Mouse (Mus musculus): ENCODE measurements around the gene 1300017J02Rik. TPM values are rescaled to one million over a fixed set of nuclear protein-coding genes. Genes with fewer than 3 reads are reported as not detected.

Gene 1300017J02Rik
- total RNA-seq, 2 experiments from 2014 or later = 1.2 TPM; not detected in 1

- H3K27ac ChIP-seq = no peak overlapping the region
- H3K4me3 ChIP-seq = no peak overlapping the region
- TF ChIP-seq CTCF (conservative IDR thresholded peaks at IDR 0.05) = no peak
- DNase-seq (ENCODE audit: low spot score in 2 of 2) = no peak
Observed at GRCm38 (mm10) chr9:103301086-103301485, 3.8 kb downstream of the 1300017J02Rik start.

DNA sequence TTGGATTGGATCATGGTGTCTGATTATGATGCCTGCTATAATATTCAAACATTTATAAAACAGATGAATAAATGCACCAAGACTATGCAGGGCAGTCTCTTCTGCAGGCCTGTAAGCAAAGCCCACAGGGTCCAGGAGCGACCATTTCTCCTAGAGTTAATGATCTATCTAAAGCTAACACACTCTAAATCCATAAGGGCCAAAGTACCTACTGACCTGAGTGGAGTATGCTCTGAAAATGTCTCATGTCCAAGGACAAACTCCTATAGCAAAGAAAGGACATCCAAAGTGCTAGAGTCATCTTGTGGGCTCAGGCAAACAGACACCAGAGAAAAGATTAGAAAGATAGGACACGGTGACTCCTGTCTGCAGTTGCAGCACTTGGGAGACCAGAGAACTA, 10.4 kb downstream of the 1300017J02Rik start:
- no peak for TF ChIP-seq CTCF (conservative IDR thresholded peaks at IDR 0.05)
- DNase-seq (ENCODE audit: low spot score in 2 of 2) = no peak
- Histone ChIP-seq H3K4me3 (no peak overlapping the region), H3K27ac (no peak overlapping the region)

DNA sequence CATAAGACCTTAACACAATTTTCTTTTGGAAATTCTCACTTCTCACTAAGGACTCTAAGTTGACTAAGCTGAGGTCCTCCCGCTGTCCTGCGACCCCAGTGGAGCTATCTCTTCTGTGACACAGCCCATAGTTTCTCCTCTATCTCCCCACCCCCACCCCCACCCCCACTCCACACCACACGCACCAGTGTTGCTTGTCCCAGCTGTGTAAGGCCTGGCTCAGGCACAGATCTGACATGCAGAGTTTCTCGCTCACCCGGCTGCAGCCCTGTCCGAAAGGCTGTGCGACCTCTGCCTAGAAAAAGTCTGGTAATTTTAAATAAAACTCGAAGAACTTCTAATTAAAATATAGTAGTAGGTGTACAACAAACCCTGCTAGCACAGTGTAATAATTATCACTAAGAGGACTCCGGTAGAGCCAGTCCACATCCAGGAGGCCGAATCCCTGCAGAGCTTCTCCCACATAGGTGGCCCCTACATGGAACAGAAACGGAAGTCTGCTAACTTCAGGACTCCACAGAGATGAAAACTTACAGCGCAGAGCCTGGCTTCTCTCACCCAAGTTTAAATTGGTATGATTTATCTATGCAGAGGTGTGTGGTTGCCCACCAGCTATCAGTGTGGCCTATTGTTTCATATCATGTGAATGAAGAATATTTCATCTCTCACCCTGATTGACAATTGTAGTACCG, 16.2 kb downstream of the 1300017J02Rik start:
- no peak overlapping the region for H3K4me3 ChIP-seq
- H3K27ac ChIP-seq = no peak overlapping the region
- no peak for DNase-seq (ENCODE audit: low spot score in 2 of 2)
- no peak for TF ChIP-seq CTCF (conservative IDR thresholded peaks at IDR 0.05)

GRCm38 (mm10) chr9:103287840-103288488, 16.9 kb downstream of the 1300017J02Rik start:
- DNase-seq (ENCODE audit: low spot score in 2 of 2) = no peak
- no peak overlapping the region for H3K27ac ChIP-seq
- H3K4me3 ChIP-seq = no peak overlapping the region
- no peak for TF ChIP-seq CTCF (conservative IDR thresholded peaks at IDR 0.05)

DNA sequence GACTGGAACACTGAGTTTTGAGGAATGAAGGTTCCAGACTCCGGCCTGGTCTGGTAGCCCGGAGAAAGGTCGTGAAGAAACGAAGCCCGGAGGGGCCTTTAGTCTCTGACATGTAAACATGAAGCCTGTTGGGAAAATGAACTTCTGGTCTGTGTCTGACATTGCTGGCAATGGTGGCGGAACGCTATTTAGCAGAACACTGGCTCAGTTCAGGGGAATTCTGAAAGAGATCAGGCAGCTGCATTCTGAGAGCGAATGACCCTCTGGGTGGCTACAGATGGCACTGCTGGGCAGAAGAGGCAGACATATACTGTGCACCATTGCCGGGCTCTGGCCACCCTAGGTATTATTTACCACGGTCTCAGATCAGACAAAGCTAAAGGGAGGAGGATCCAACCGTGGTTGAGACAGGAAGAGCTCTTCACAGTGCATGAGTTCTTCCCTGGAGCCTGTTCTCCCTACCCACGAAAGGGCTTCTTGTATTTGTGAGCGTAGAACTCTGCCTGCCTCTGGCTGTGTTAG, 17.9 kb downstream of the 1300017J02Rik start:
- no peak for TF ChIP-seq CTCF (conservative IDR thresholded peaks at IDR 0.05)
- H3K4me3 ChIP-seq = no peak overlapping the region
- DNase-seq (ENCODE audit: low spot score in 2 of 2) = no peak
- no peak overlapping the region for H3K27ac ChIP-seq

DNA sequence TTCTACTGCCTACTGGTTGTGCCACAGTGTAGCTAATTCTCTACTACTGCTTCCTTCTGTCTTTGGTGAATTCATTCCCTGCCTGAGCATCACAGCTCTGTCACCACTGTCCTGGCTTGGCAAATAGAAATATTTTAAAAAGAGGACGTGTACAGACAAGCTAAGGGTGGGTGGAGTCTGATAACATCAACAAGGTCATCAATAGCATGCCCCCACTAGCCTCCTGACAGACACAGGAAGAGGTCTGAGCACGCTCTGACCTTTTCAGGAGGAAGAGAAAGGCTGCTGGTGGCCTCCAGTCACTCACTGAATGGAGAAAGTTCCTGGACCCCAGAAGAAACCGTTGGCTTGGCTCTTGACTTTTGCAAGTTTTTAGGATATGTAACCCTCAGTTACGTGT, 18.5 kb downstream of the 1300017J02Rik start:
- H3K27ac ChIP-seq = no peak overlapping the region
- no peak for TF ChIP-seq CTCF (conservative IDR thresholded peaks at IDR 0.05)
- DNase-seq (ENCODE audit: low spot score in 2 of 2) = no peak
- no peak overlapping the region for H3K4me3 ChIP-seq

- no peak for DNase-seq (ENCODE audit: low spot score in 2 of 2)
Observed at GRCm38 (mm10) chr9:103276876-103277275, 28.0 kb downstream of the 1300017J02Rik start.

GRCm38 (mm10) chr9:103275676-103276075, 29.2 kb downstream of the 1300017J02Rik start:
- Histone ChIP-seq H3K27ac (no peak overlapping the region), H3K4me3 (no peak overlapping the region)
- no peak for TF ChIP-seq CTCF (conservative IDR thresholded peaks at IDR 0.05)
- no peak for DNase-seq (ENCODE audit: low spot score in 2 of 2)

More at GRCm38 (mm10) chr9:103276876-103277275, 28.0 kb downstream of the 1300017J02Rik start:
- TF ChIP-seq CTCF (conservative IDR thresholded peaks at IDR 0.05) = no peak
- Histone ChIP-seq H3K4me3 (no peak overlapping the region), H3K27ac (no peak overlapping the region)

GRCm38 (mm10) chr9:103274819-103275218, 30.1 kb downstream of the 1300017J02Rik start:
- DNase-seq (ENCODE audit: low spot score in 2 of 2) = no peak
- no peak overlapping the region for H3K4me3 ChIP-seq
- no peak for TF ChIP-seq CTCF (conservative IDR thresholded peaks at IDR 0.05)
- H3K27ac ChIP-seq = no peak overlapping the region

DNA sequence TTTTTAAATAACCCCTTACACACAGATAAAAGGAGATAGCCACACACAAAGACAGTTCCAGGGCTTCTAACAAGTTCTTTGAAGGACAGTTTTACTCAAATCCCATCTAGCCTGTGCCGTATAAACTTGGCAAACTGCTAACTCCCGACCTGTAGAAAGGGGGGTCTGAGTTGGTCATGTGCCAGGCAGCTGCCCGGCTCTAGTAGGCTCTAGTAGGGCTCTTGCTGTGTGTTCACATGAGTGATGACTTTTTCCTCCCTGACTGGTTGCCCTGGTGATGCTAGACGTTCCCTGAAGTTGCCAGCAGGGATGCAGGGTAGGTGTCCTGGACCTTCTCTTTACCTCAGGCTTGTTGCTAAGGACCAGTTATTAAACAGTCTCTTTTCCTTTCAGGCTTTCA, 33.8 kb downstream of the 1300017J02Rik start:
- no peak for DNase-seq (ENCODE audit: low spot score in 2 of 2)

DNA sequence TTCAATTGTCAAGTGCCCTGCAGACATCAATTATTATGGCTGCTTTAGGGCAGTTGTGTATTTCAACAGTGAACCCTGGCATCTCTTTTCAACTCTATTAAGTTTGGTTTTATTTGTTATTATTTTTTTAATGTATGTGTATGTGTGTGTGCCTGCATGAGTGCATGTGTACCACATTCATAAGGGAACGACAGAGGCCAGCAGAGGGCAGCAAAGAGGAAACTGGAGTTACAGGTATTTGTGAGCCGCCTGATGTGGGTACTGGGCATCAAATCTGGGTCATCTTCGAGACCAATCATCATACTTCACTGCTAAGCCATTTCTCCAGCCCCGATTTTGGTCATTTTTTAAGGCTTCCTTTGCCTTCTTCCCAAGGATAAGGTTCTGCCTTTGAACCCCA, 39.1 kb downstream of the 1300017J02Rik start:
- H3K4me3 ChIP-seq = no peak overlapping the region
- no peak overlapping the region for H3K27ac ChIP-seq
- peak; percentile 11; the same call in 1 of the 2 replicates for TF ChIP-seq CTCF (conservative IDR thresholded peaks at IDR 0.05)
- DNase-seq (ENCODE audit: low spot score in 2 of 2) = no peak

More for the DNA sequence above, 33.8 kb downstream of the 1300017J02Rik start:
- Histone ChIP-seq H3K4me3 (no peak overlapping the region), H3K27ac (no peak overlapping the region)
- no peak for TF ChIP-seq CTCF (conservative IDR thresholded peaks at IDR 0.05)

DNA sequence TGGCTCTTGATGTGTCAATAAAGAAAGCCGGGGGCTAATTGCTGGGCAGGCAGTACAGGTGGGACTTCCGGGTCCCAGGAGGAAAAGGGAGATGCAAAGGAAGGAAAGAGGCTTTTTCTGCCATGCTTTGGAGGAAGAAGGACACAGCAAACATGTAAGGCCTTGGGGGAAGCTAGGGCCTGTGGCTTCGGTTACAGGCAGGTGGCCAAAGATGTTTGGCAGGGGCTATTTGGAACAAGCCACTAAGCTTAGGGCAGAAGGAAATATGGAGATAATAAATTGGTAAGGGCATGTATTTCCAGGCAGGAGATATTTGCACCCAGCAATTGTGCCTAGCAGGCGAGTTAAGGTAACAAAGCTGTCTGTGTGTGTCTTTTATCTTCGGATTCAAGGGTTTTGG, 52.0 kb downstream of the 1300017J02Rik start:
- DNase-seq (ENCODE audit: low spot score in 2 of 2) = no peak
- TF ChIP-seq CTCF (conservative IDR thresholded peaks at IDR 0.05) = no peak
- Histone ChIP-seq H3K4me3 (no peak overlapping the region), H3K27ac (no peak overlapping the region)

- DNase-seq (ENCODE audit: low spot score in 2 of 2) = no peak
- no peak overlapping the region for H3K27ac ChIP-seq
- H3K4me3 ChIP-seq = no peak overlapping the region
- no peak for TF ChIP-seq CTCF (conservative IDR thresholded peaks at IDR 0.05)
Observed at GRCm38 (mm10) chr9:103248618-103249017, 56.3 kb downstream of the 1300017J02Rik start.
